Mouse (Mus musculus) testis, postnatal 14 days (tissue): ENCODE measurements around the gene Robo1.

Experiments
- DNase-seq: peaks from one replicate; pipeline ENCODE4 v3.0.0; 2021; ENCODE audit warnings: low spot score

Robo1 gene

DNA sequence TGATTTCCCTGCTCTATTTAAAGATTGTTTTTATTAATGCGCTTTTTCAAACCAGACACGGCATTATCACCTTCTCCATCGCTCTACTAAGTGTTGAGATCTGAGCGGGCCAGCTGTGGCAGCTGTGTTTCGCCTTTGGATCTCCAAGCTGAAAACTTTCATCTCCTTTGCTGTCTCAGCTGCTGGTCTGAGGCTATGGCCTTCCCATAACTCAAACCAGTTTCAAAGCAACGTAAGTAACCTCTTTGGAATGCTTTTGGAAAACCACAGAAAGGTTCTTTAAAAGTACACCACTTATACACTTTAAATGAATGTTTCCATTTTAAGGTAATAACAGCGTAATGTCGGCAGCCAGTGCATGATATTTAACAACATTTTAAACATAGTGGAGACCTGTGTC, 520.3 kb downstream of the Robo1 start:
- DNase-seq, result no peak

DNA sequence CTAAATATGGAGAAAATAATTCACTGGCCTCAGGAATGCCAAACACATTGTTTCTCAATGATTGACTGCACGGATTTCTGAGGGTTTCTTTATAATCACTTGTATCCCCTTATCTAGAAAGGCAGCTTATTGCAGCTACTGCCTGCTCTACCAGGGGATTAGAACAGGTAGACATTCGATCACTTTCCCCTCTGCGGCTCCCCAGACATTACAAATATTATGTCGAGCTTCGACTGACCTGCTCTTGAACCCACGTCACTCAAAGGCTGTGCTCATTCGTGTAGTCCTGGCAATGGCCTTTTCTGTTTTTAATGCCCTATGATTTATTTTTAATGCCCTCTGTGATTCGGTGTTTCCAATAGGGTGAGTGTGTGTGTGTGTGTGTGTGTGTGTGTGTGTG, 521.4 kb downstream of the Robo1 start:
- no peak for DNase-seq

DNA sequence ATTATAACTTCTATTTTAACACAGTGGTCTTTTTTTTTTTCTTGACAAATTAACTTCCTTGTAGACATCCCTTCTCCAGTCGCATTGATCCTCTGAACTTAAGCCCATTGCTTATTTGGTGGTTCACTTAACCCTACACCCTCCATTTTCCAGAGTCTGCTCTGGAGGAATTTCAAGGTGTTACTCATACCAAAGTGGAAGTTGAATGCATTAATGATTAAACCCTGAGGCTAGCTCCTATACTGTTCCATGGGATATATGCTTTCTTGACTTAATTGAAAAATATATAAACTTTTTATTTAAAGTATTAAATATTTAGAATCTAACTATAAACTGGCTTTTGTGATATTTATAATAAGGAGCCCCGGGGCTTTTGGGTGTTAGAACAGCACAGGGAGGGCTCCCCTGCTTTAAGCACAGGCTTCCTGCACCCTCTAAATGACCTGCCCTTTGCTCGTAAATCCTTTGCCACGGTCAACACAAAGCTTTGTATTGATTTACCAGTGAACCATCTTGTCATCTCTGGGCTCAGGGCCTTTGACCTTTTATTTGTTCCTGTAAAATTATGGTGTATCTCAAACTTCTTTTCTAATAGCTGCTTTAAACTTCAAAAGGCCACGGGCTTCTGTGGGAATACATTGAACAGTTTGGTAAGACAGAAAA, 522.4 kb downstream of the Robo1 start:
- DNase-seq, result no peak

DNA sequence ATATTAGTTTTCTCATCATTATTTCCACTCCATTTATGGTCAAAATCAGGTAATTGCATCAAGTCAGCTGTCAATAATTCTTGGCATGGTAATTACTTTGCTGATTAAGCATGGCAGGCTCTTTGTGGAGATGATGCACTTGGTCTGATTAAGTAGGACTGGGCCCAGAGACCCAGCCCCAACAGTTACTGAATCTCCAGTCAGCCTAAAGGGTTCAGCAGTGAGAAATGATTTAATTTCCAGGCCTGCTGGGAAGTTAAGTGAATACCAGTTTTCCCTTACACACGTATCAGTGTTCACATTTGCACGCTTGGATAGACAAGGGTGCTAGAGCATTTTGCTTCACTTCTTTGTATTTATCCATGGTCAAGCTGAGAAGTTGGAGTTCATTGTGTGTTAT, 526.2 kb downstream of the Robo1 start:
- DNase-seq, result no peak

DNA sequence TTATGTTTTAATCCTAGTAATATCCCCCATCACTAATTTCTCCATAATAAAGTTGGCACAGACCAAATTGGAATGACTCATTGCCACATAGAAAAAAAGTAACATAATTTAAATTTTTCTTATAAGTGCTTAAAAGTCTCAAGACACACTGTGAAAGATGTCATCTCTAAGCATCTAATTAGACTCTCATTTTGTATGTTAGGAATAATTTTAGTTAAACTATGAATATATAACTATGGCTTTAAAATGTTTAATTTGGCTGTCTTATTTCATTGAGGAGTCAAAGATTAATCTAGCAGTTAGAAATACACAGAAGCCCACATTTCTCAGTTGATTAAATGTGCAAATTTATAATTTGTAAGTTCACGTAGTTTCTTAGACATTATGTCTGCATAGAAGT, 530.9 kb downstream of the Robo1 start:
- no peak for DNase-seq

DNA sequence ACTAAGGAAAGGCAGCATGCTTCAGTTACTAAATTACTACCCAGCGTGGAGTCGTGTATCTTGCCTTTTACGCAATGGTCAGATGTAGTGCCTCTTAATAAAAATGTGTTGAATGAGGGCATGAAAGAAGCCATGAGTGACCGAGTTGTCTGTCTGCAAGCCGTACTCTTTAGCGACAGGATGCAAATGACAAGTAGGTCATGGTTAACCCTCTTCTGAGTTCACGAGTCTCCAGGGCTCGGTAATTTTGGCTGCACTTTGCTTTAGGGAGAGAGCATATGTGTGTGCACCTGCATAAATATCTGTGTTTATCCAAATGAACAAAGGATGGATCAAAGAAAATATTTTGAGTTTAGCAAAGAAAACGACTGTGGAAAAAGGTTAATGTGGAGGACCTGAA, 533.0 kb downstream of the Robo1 start:
- DNase-seq, result no peak

DNA sequence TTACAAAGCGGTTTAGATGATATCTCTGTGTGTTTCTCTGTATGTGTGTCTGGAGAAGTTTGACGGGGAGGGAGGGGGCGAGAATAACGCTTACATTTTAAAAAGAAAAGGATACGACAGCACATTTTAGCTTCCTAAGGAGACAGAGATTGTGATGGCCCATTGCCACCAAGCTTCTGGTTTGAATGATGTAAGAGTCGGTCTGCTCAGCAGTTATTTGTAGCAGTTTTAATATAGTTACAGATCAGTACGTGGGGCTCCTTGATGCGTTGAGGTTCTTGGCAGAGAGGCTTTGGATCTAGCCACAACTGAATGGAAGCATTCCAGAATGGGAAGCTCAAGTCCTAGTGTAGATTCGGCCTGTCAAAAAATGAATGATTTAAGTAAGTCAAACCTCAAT, 546.0 kb downstream of the Robo1 start:
- no peak for DNase-seq

DNA sequence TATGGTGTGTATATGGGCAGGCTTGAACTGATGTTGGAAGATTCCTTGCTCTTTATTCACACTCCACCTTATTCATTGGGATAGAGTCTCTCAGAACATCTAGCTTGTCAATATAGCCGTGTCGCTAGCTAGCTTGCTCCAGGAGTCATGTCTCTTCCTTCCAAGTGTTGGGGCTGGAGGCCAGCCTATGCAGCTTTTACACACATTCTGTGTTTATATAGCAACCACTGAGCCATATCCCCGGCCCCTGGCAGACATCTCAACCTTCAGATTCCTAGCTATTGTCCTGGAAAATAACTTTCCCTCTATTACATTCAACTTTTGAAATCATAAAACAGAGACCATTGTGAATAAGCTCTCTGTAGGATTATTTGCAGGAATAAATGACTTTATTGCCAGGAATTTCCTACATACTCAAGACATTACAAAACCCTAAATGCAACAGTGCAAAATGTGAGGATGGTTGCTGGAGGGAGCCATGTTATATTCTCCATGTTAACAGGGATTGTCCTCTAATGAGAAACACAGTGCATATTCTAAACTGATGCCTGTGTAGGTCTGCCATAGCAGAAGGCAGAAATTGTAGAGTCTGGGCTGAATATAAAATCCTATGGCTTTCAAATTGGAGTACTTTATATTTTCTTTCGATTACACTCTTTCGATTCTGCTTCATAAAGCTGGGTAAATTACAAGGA, 546.9 kb downstream of the Robo1 start:
- DNase-seq, result no peak

DNA sequence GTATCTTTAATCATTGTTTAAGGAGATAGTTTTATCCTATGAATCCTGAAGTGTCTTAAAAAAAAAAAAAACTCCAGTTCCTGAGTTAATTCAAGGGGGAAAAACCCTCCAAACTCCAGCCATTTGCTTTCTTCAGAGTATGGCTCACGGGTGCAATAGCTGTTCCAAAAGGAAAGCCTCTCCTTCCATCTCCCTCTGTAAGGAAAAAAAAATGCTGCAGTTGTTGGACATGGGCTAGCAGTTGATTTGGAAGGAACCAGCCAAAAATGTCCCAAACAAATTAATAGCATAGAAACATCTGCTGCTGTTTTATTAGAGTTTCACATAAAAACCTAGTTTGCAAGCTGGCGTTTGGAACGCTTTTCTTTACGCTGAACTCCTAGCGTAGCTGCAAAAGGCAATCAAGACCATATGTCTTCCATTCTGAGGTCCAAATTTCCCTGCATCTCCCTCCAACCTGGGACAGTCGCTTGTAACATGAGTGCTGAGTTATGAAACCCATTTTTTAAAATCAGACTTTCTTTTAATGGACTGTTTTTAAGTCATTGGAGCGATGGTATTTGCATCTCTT, 553.7 kb downstream of the Robo1 start:
- DNase-seq, result no peak

DNA sequence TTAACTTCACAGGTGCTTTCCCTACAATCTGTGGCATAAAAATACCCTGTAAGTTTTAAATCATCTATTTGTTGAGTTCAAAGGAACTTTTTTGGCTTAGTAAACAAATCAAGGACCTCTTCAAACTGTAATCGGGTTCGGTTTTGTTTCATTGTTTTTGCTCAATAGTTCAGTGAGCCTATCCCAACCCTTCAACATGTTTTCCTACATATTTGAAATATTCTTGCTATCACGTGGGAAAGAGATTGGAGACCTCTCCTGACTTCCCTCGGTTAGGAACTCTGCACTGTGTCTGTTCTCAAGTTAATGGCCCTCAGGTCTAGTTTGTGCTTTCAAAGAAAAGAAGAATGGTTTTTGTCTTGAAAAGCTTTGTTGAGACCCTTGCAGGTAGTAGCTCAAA, 557.9 kb downstream of the Robo1 start:
- DNase-seq, result no peak

DNA sequence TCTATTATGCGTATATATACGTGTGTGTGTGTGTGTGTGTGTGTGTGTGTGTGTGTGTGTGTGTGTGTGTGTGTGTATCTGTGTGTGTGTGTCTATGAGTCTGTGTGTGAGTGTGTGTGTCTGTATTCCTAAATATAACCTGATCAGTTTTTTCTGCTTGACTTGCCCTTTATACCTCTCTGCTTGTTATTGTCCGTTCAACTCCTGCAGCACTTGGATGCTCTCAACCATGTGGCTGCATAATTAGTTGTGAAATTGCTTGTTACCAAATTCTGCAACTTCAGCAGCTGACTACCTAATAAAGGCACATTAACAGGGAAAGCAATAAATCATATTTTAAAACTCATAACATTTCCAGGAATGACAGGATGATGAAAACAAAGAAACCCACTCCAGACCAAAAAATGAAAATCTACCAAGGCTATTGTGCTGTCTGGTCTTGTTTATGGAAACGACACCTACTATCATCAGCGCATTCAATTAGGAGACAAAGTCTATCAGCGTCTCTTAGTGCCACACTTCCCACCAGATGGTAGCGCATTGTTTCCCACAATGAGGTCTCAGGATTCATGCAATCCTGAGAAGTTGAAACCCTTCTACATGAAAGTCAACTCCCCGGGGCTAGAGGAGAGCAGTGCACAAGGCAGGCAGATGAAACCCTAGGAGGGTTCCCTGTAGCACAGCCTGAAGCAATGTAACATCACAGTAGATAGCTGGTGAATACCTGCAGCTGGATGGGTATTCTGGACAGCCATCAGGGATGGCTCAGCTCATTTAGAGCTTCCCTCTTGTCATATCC, 567.0 kb downstream of the Robo1 start:
- no peak for DNase-seq

DNA sequence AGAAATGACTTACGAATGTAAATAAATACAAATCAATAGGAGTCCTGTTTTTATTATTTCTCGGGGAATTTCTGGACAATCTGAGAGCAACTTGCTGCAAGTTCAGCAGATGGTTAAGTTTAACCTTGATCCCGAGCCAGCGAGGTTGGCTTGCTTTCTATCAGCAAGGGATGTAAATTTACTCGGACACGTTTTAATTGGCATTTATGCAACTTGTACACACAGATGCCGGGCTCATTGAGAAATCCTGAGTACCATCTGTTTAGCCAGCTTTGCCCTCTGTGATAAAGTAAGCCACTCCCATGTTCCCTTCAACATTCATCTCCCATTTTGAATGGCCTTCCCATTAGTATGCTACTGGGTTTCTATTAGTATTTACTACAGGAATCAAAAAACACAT, 580.0 kb downstream of the Robo1 start:
- no peak for DNase-seq

DNA sequence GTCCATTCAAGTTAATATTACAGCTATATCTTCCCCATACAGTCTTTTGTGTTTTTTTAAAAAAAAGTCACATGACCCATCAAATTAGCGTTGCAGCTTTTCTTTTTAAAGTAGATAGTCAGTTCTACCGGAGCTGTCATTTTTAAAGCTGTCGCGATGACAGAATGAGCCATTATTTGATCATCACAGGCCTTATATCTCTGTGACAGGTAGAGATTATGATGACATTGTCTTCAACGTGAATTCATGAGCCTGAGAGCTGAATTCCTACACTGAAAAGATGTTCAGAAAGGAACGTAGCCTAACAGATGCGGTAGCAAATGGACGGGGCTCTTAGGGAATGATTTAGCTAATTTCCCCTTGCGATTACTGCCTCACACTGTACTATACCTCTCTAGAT, 581.3 kb downstream of the Robo1 start:
- DNase-seq, result no peak

DNA sequence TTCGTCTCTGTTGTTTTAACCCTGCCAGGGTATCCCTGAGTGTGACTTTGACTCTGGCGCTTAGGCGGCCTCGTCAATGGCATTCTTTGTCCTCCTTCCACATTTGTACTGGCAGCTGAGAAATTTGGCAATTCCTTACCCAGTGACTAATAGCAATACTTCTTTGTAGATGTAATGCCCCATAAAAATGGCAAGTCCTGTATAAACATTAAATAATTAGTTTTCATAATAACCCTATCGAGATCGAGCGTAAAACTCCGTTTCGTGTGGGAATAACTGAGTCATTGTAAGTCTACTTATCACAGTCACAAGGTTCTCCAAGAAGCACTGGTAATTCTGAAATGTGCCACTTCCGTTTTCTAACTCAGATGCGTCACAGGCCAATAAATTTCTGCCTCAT, 589.0 kb downstream of the Robo1 start:
- no peak for DNase-seq

DNA sequence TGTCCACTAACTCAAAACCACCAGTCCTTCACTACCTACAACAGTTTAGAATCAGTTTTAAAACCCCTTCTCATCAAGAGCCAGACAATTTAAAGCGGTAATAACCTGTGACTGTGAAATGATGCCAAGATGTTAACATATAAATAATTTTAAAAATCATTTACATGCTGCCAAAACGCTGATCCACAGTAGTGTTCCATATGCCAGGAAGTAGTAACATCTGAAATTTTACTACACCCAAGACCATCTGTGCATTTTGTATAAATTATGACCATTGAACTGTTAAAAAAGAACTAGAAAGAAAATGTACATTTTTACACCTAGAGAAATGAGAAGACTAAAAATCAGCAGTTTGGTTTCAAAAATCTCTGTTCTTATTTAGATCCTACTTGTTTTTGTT, 600.8 kb downstream of the Robo1 start:
- DNase-seq, result no peak

DNA sequence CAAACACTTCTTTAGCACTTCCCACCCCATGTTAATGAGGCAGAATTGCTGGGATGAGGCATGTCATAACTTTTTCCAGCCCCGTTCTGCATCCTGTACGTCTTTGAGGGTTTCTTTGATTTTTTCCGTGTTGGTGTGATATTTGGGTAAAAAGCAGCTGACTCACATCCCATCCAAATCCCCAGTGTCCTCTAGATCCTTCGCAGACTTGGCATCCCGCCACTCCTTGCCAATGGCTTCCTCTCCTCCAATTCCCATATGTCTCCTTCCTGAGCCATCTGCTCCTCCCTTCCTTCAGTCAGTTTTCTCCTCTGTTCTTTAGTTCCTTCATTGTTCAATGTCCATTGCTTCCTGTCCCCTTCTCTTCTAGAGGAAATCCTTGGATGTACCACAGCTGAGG, 605.0 kb downstream of the Robo1 start:
- DNase-seq, result no peak

DNA sequence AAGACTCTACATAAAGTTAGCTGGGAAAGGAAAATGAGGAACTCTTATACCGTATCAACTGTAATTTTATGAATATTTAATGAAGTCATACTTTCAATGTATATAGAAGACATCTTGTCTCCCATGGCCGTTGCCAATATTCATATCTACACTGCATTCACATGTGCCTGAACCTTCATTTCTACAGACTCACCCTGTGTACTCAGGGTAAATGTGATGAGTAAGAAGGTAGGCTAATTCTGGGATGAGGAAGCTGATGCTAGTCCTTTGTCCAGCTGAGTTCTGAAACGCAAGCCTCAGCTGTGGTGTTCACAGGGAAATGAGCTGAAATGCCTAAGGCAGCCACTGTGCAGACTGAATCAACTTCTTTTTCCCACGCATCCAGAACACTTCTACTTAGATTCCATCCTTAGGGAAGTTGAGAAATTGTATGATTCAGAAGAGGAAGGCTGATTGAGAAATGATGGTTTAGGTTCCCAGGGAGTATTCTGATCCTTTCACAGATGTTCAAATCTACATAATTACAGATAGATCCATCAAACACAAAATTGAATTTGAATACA, 606.0 kb downstream of the Robo1 start:
- DNase-seq, result no peak

DNA sequence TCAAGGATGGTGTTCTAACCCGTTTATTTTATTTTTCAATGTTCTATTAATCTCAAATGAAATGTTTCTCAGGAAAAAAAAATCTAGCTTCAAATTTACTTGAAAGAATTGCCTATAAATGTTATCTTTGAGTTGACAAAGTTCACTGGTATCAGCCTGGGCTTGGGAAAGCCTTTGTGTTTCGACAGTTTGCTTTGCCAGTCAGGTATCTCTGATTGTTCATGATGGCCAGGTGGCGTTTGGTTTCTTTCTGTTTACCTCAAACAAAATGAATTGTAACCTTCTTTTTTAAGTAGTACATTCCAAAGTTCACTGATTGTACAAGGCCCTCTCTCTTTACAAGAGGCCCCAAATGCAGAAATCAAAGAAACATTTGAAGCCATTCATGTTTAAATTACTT, 611.9 kb downstream of the Robo1 start:
- no peak for DNase-seq

DNA sequence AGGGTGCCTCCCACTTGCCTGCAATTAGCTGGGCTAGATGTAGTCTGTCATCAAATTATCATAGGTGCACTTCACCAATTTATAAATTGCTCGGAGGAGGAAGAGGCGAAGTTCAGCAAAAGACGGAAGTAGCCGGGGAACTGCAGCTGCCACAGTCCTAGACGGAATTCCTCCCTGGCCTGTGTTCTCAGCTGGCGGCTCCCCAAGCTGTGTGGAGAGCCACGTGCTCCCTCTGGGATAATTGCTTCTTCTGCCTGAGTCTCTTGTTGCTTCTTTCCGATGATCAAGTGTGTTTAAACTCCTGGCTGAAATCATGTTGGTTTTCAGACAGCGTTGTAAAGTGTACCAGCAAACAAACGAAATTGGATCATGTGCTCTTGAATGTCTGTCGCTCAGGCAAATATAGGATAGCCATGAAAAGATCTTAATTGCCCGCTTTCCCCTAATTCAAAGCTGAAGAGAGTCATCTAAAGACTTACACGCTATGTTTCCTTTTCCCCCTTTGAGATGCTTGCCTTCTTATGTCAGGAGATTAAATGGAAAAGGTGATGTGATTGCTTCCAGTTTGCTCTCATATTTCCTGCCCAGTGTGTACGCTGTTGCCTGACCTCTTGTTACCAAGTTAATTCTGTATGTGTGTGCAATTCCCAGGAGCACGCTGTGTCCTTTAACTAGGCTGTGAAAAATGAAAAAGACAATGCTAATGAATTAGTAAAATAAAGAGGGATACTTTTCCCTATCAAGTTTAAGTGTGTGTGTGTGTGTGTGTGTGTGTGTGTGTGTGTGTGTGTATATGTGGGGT, 616.5 kb downstream of the Robo1 start:
- DNase-seq, result peak; percentile 32

DNA sequence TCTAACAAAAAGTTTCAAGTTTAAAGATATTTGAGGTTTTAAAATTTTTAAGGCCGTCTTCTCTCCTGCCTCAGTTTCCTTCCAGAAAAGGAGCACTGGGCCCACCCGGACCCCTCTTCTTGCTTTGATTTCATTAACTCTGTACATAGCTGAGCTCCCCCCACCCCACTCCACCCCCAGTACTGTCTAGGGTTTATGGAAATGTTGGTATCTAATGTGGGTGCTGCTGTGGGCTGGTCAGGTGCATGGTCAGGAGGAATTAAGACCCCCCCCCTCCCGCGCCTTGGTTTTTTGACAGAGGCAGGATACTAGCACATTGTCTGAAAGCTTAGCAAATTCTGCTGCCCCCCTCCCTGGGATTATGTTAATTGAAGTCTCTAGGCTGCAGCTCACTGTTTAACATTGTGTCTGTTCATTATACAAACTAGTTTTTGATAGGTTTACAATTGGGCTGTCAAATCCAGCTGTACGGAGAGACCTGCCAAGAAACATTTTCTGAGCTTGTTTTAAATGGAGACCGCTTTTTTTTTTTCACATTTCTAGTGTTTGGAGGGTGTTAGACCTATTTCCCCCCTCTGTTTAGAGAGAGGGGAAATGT, 620.5 kb downstream of the Robo1 start:
- DNase-seq, result no peak

DNA sequence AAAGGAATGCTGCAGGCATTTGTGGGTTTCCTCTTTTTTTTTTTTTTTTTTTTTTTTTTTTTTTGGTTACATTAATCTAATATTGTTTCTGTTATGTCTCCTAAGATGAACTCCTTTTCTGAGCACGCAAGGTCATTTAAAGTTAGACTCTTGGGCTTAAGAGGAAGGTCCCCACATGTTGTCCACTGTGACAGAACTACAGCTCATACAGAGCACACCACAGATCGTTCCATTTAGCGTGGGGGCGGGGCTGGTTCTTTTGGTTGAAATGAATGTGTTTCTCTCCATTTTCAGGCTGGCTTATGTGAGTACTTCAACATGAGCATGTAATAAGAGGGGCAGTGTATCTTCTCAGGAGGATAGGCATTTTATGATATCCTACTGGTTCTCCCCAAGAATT, 622.8 kb downstream of the Robo1 start:
- no peak for DNase-seq
